Mouse (Mus musculus) embryo, embryonic 10 days (tissue): ENCODE measurements around the gene Eml1.

Source experiments
- DNase-seq: peaks from one replicate; pipeline ENCODE4 v3.0.0-alpha.2; 2015; ENCODE audit warnings: low spot score

The Eml1 gene

DNA sequence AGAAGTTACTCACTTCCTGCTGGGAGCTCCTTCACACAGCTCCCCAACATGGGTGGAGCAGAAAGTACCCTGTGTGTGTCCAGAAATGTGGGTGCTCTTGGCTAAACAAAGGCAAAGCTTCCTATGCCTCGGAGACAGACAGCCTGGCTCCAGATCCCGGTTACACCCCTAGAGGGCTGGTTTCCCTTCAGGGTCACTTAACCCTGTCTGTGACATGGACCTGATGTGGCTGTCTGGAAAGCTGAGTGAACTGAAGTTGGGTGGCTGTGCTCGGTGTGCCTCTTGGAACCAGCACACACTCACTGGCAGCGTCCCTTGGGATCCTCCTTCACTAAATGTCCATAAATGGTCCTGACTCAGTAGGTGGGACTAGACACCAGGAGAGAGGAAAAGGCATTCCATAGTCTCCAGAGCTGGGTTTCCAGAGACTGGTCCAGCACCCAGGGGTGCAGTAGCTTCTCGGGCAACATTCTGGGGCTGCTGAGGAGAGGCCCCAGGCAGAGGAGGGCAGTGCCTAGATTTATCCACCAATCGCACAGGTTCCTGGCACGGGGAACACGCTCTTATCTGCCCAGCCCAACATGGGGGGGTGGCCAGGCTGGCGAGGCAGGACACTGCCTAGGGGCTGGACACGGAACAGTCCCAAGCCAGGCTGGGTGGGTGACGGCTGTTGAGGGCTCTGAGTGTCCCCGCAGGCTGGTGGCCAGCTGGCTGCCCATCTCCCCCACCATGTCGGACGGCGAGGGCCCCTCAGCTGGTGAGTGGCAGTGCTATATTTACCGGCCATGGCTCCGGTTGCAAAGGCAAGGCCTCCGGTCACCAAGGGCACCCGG lies at the start of gene Eml1:
TSS of gene Eml1 (plus strand) at position 362 of the 833 bp plus-strand sequence.
- DNase-seq: no peak

DNA sequence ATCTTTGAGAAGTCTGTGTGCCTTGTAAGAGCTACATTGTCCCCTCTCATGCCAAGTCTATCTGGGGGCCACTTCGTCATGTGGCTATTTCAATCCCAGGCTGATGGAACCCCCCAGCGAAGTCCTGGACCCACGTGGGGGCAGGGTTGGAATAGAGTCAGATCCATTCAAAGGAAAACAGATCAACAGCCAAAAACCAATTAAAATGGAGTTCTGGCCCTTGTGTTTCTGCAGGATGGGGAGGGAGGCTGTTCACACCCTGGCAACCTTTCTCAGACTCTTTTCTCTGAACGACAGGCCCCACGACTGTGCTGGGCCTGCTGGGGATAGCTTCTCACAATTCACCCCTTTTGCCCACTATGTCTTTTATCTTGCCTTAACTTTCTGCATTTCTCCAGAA lies 44.4 kb upstream of the Eml1 start:
- DNase-seq: no peak

DNA sequence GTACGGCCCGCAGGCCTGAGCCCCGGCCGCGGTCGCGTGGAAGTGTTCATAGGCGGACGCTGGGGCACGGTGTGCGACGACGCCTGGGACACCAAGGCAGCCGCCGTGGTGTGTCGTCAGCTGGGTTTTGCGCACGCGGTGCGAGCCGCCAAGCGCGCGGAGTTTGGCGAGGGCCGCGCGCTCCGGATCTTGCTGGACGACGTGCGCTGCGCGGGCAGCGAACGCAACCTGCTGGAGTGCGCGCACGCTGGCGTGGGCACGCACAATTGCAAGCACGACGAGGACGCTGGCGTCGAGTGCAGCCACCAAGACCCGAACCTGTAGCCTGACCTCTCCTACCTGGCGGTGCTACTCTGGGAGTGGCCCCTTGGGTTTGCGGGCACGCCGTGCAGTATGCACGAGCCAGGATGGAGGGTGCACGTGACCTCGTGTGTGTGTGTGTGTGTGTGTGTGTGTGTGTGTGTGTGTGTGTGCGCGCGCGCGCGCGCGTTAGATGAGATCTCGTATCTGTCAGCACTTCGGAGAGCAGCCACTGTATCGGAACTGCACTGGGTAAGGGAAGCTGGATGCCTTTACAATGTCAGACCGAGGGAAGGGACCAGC lies 42.8 kb upstream of the Eml1 start:
- peak; percentile 71 for DNase-seq

DNA sequence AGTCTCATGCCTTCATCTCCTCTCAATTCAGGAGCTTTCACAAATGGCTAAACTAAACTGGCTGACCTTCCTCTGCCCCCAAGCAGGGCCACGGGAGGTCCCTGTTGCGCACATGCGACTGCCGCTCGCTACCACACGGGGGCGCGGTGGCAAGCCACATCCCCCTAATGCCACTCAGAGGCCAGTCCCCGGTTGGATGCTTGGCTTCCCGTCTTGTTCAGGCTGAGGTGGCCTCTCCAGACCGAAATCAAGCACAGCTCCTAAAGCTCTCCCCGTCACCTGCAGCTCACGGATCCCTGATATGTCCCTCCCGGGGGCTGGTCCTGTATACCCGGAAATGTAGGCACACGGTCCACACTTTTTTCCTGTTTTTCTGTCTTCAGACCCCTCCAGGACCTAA lies 37.7 kb upstream of the Eml1 start:
- DNase-seq: peak; percentile 97

DNA sequence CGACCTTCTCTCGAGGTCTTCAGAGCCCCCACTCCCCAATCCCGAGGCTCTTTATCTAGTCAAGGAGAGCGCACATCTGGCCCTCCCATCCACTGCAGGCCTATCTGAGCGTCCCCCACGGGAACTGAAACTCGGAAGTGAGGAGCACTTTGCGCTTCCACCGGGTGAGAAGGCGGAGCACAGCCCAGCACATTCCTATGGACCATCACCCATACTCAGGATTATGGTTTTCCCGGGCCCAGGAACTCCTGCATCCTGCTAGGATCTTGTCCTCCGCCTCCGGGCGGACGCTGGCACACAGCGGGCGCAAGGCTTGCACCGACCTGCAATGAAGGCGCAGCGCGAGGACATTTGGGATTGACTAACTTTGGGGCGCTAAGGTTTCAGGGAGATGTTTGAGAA lies 37.3 kb upstream of the Eml1 start:
- DNase-seq: peak; percentile 42

DNA sequence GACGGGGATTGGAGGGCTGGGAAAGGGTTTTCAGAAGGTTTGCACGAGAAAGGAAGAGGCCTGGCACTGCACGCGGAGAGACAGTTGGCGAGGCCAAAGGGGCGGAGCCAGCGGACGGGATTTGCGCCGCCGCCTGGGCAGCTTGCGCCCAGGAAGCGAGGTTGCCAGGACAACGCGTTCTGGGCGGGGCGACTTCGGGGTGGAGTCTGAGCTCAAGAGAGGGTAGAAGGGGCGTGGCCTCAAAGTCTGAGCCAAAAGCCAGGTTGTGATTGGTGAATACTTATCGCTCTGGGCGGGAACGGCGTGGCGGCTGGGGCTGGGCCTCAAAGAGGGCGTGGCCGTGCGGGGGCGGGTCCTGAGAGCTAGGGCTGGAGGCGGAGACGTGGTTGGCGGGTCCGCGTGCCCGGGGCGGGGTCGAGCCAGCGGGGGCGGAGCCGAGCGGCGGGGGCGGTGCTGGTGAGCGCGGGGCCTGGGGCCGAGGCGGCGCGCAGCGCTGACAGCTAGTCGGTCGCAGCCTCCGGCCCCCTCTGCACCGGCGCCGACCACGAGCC lies 36.8 kb upstream of the Eml1 start, which contains the start of gene Cyp46a1:
TSS of gene Cyp46a1 (plus strand) at position 487 of the 551 bp plus-strand sequence.
- DNase-seq: peak; percentile 100

DNA sequence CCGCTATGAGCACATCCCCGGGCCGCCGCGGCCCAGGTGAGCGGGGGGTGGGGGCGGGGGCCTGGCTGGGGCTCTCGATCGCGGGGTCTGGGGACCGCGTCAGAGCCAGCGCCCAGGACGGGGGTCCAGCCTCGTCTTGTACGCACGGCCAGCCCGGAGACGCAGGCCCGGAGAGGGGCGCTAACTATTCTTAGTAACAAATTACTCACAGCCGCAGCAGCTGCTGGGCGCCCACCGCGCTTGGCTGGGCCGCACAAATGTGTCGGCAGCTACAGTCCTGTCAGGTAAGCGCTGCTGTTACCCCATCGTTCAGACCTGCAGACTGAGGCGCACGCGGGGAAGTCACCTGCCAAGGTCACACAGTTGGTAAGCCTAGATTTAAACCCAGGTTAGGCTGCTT lies 36.2 kb upstream of the Eml1 start:
- peak; percentile 46 for DNase-seq

DNA sequence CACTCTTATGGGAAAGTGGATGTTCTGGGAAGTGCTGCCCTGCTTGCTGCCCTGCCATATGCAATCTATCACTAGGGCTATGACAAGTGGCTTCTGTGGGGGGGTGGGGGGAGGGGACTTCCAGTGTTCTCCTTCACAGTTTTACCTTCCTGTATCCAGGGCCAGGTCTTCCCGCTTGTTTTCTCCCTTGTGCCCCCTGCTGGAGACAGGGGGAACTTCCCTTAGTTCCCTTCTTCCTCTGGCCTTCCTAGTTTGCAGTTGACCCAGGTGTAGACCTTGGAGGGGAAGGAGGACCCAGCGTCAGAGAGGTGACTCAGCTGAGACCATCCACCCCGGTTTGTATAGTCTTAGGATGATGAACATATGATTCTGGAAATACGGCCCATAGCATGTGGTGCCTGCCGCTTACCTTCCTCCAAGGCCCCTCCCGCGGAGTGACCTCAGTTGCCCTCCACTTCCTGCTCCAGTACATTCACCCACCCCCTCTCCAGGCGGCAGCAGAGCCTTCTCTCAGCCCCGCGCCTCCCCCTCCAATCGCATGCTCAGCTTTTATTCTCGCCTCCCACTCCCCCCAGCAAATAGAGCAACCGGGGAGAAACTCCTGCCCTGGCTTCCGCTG lies 32.1 kb upstream of the Eml1 start:
- DNase-seq: peak; percentile 65

DNA sequence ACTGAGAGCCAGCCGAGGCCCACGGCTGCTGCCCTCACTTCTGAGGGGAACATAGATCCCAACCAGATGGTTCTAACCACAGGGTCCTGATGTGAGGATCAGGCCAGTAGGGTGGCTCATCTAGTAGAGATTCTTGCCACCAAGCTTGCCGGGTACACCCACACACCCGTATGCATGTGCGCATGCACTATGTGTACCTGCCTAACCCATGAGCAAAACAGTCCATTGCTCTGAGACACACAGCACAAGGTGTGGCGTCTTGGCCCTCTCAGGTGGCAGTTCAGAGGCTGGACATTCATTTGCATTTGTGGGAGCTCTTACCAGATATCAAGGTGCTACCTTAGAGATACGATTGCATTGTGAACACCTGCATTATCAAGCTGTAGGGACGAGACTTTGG lies 22.6 kb upstream of the Eml1 start:
- DNase-seq: no peak

DNA sequence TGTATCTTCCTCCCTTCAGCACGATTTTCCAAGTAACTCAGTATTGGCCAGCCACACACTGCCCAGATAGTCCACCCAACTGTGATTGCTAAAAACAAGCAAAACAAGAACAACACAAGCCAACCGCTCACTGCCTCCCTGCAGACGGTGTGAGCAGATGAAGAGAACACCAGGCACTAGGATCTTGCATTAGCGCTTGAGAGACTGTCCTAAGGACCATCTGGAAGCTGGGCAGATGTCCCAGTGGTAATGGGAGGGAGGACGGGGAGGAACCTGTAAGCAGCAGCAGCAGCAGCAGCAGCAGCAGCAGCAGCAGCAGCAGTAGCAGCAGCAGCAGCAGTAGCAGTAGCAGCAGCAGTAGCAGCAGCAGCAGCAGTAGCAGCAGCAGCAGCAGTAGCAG lies 21.7 kb upstream of the Eml1 start:
- DNase-seq: no peak

DNA sequence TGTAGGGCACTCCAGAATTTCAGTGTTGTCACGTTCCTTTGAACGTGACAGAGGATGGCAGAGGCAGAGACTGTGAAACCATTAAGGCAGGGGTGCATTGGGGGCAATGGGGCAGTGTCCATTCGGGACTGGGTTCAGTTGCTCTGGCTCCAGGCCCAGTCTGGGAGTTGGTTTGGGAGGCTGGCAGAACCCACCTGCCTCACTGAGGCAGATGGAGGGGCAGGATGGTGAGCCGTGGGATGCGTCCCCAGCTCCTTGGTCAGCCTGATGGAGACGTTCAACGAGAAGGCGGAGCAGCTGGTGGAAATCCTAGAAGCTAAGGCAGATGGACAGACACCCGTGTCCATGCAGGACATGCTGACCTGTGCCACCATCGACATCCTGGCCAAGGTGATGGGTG lies 19.8 kb upstream of the Eml1 start:
- DNase-seq: no peak

DNA sequence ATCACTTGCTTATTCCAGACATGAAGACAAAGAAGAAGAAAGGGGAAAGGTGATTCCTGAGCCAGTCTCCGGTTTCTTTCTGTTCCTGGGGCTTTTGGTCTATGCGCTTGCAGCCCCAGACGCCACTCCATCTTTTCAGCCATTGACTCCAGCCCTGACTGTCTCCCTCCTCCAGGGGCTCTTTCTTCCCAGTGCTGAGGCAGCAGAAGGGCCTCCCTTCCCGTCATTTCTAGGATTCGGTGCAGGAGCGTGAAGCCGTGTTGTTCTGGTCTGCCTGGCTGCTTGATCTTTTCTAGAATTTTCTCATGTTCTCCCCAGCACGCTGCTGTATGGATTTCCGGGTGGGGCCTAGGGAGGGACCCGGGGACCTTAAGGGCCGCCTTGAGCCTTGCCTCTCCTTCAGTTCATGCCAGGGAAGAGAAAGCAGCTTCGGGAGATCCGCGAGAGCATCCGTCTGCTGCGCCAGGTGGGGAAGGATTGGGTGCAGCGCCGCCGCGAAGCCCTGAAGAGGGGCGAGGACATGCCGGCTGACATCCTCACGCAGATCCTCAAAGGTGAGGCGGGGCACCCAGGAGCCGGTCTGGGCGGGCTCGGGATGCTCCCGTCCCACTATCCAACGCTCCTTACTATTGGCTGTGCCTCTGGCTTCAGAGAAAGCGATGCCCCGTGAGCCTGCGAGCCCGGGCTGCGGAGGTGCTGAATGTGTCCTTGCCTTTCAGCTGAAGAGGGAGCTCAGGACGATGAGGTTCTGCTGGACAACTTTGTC lies 18.2 kb upstream of the Eml1 start:
- DNase-seq: peak; percentile 35

DNA sequence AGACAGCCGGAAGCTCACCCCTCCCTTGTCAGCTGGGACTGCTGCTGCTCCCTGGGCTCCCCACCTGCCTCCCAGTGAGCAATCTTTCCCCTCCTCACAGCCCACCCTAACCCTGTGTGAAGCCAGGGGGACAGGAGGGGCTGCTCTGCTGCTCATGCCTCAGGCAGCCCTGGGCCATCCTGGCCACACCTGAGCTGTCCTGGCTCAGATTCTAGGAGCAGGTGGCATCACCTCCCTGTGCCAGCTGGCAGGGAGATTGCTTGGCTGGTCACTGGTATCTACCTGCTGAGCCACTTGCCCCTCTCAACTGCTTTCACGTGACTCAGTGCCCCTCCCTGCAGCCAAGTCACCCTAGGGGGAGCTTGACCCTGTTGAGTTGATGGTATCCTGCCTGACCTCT lies 16.5 kb upstream of the Eml1 start:
- no peak for DNase-seq

DNA sequence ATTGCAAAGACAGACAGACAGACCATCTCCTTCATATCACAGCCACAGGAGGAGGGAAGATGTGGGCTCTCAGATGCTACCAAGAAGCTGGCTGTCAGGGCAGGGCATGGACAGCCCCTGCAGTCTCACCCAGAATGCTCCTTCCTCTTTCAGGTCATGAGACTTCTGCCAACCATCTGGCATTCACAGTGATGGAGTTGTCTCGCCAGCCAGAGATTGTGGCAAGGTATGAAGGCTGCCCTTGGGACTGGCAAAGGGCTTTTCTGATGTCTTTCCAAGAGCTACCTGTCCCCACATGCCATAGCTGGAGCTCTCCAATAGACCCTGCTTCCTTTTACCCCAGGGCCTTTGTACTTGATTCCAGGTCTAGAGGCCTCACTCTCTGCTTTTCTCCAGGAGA lies 15.5 kb upstream of the Eml1 start:
- DNase-seq: no peak

DNA sequence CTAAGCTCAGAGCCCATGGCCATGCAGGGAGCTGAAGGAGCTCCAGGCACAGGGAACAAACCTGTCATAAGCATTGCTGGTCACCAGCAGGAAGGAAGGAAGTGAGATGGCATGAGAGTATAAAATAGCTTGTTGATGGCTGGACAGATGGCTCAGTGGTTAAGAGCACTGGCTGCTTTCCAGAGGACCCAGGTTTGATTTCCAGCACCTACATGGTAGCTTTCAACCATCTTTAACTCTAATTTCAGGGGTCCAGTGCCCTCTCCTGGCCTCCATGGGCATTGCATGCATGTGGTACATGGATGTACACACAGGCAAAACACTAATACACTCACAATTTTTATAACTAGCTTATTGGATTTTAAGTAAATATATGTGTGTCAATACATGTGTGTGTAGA lies 14.8 kb upstream of the Eml1 start:
- DNase-seq: no peak

DNA sequence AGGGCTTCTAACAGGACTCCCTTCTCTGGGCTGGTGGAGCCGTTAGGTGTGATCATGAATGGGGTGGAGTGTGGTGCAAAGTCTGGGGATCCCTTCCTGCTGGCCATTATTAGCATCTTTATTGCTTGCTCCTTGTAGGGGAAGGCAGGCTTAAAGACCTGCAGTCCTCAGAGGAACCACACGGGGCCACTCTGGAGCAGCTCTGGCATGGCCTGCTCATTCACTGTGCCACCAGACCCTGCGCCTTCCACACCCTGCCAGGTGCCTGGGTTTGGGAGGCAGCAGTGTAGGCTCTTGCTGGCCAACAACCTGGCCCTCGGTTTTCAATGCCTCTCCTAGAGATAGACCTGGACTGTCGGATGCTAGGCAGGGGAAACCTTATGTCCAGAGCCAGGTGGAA lies 7.0 kb upstream of the Eml1 start:
- peak; percentile 87 for DNase-seq

DNA sequence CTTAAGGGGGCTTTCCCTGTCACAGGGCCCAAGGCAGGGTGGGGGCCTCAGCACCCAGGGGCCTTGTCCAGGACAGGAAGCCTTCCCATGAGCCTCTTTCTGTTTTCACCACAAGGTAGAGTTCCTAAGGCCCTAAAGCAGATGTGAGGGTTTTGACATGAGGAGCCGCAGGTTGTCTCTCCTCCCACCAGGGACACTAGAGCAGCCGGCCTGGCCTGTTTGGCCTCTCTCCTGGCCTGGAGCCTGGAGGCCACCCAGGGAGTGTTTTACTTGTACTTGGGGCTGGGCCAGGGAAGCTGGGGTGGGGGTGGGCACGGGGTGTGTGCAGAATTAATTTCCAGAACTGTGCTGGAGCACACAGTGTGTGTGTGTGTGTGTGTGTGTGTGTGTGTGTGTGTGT lies 5.4 kb upstream of the Eml1 start:
- DNase-seq: peak; percentile 37

DNA sequence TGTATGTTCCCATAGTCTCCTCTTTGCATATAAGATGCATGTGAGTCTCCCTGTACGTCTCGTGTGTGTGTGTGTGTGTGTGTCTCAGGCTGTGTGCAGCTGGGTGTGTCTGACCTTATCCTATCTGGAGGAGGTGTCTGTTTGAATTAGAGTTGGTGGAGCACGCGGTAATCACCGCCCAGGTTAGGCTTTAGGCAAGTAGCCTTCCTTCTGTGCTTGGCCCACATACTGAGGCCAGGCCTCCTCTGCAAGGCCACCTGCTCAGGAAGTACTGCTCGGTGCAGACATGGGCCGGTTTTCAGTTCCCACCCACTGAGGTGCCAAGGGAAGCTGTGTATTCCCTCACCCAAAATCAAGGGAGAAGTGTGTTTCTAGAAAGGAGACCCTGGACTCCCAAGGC lies 4.9 kb upstream of the Eml1 start:
- DNase-seq: no peak

DNA sequence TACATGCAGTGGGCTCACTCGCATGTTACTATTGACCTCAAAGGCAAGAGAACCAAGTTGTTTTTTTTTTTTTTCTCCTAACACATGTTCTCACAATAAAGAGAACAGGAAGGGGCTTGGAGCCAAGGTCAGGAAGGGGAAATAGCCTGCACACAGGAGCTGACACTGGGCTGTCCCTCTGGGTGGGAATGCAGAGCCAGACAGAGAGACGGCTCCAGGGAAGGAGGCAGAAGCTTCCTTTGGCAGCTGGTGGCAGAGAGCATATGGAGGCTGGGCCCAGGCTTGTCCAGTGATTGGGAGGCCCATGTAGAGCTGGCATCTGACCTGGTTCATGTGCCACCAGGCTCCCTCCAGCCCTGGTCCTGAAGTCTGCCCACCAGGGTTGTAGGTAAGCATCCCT lies 2.8 kb upstream of the Eml1 start:
- DNase-seq: no peak

DNA sequence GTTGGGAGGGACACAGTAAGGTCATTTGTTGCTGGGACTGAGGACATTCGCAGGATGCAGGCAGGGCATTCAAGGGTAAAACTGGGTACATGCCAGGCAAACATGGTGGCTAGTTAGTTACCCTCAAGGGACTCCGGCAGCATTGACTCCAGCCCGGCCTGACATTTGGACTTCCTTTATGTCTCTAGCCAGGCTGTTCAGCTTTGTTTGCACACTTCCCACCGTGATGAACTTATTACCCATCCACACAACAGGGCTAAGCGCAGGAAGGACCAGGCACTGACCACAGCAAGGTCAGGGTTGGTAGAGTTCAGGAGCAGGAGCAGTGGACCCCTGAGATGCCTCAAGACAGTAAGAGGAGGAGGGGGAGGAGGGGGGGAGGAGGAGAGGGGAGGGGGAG lies 1.8 kb upstream of the Eml1 start:
- no peak for DNase-seq

DNA sequence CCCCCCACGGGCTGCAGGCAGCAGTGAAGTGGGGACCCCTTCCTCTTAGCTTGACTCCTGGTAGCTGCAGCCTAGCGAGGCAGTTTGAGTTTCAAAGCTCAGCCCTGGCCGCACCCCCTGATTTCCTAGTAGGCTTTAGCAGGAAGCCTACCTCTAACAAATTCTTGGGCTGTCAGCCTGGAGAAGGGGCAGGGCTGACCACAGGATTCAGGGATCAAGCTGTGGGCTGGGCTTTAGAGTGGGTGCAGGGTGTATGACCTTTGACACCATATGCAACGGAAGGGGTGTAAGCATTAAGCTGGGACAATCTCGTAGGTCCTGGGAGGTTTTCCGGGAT lies 640 bp downstream of the Eml1 start:
- DNase-seq: no peak

DNA sequence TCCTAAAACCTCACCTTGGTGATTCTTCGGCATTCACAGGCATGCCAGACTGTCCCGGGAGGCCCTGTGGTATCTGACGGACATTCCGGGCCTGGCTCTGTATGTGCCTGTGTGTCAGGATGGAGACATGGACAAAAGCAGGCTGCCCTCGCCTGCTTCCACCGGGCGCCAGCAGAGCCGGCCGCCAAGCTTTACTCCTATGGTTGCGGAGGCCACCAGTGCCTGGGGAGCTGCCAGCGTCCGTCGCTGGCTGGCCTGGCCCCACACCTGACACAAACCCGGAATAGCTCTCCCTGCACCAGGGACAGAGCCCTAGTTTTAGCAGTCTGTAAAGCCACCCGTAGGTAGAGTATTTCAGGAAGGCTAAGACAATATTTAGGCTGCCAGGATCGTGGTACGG lies 1.5 kb downstream of the Eml1 start:
- DNase-seq: no peak
